Mouse (Mus musculus): ENCODE data around the gene Atf7ip2. TPM values are rescaled to one million over a fixed set of nuclear protein-coding genes. Genes with fewer than 3 reads are reported as not detected.
"Not testable (repeated sequence)": the region's sequence is repeated elsewhere in the genome, so short reads cannot be mapped to it uniquely, and the experiment has no call there.

Atf7ip2 gene
- polyA plus RNA-seq, 1 experiment from 2014 or later, result 0.78 TPM

- H3K9me3 ChIP-seq (replicated peaks), result peaks cover 6% of the 10 kb centered on the region
These were observed 34.8 kb downstream of the Atf7ip2 start for GRCm38 (mm10) chr16:10227361-10227760.

GRCm38 (mm10) chr16:10236601-10237000 lies 44.1 kb downstream of the Atf7ip2 start:
- no peaks in the 10 kb centered on the region for H3K9me3 ChIP-seq (replicated peaks)
- H3K27ac ChIP-seq (ENCODE audit: poor library complexity, severe bottlenecking), result no peak overlapping the region
- no peaks in the 10 kb centered on the region for H3K27me3 ChIP-seq (replicated peaks)
- ATAC-seq (ENCODE audit: insufficient number of reproducible peaks, low FRiP score), result no peak
- no peak overlapping the region for H3K4me3 ChIP-seq
- no peak overlapping the region for H3K4me2 ChIP-seq
- no peak overlapping the region for H3K9ac ChIP-seq
- no peaks in the 10 kb centered on the region for H3K4me1 ChIP-seq (replicated peaks)
- H3K36me3 ChIP-seq, result no peaks in the 10 kb centered on the region

More at GRCm38 (mm10) chr16:10227361-10227760, 34.8 kb downstream of the Atf7ip2 start:
- H3K4me1 ChIP-seq (replicated peaks), result no peaks in the 10 kb centered on the region
- H3K4me2 ChIP-seq, result no peak overlapping the region
- H3K36me3 ChIP-seq, result no peaks in the 10 kb centered on the region
- no peak overlapping the region for H3K27ac ChIP-seq (ENCODE audit: poor library complexity, severe bottlenecking)
- WGBS, result 53% methylated on average over 2 of the region's 2 CpGs
- no peak overlapping the region for H3K4me3 ChIP-seq
- no peak overlapping the region for H3K9ac ChIP-seq
- ATAC-seq (ENCODE audit: insufficient number of reproducible peaks, low FRiP score), result no peak
- no peaks in the 10 kb centered on the region for H3K27me3 ChIP-seq (replicated peaks)

- no peak overlapping the region for H3K4me3 ChIP-seq
- no peaks in the 10 kb centered on the region; the same call in 1 of the 2 replicates for H3K9me3 ChIP-seq (replicated peaks)
- no peaks in the 10 kb centered on the region for H3K36me3 ChIP-seq
- no peak for ATAC-seq (ENCODE audit: insufficient number of reproducible peaks, low FRiP score)
- 57% methylated on average over 1 of the region's 1 CpGs for WGBS
- H3K27ac ChIP-seq (ENCODE audit: poor library complexity, severe bottlenecking), result no peak overlapping the region
- no peak overlapping the region for H3K9ac ChIP-seq
- no peaks in the 10 kb centered on the region for H3K27me3 ChIP-seq (replicated peaks)
- no peaks in the 10 kb centered on the region for H3K4me1 ChIP-seq (replicated peaks)
- H3K4me2 ChIP-seq, result no peak overlapping the region
These were observed 61.5 kb downstream of the Atf7ip2 start for GRCm38 (mm10) chr16:10253993-10254392.

- Histone ChIP-seq H3K4me1 (replicated peaks) (no peaks in the 10 kb centered on the region), H3K4me2 (no peak overlapping the region), H3K9me3 (replicated peaks) (peaks cover 14% of the 10 kb centered on the region), H3K27ac (ENCODE audit: poor library complexity, severe bottlenecking) (no peak overlapping the region), H3K9ac (no peak overlapping the region), H3K4me3 (no peak overlapping the region), H3K36me3 (no peaks in the 10 kb centered on the region), H3K27me3 (replicated peaks) (no peaks in the 10 kb centered on the region)
- no peak for ATAC-seq (ENCODE audit: insufficient number of reproducible peaks, low FRiP score)
- 19% methylated on average over 3 of the region's 3 CpGs for WGBS
These were observed 79.7 kb downstream of the Atf7ip2 start for GRCm38 (mm10) chr16:10272256-10272655.

GRCm38 (mm10) chr16:10274465-10274864 lies 82.0 kb downstream of the Atf7ip2 start:
- H3K4me2 ChIP-seq, result no peak overlapping the region
- no peaks in the 10 kb centered on the region for H3K27me3 ChIP-seq (replicated peaks)
- 60% methylated on average over 4 of the region's 4 CpGs for WGBS
- no peaks in the 10 kb centered on the region for H3K36me3 ChIP-seq
- no peak overlapping the region for H3K4me3 ChIP-seq
- H3K4me1 ChIP-seq (replicated peaks), result no peaks in the 10 kb centered on the region
- H3K9ac ChIP-seq, result no peak overlapping the region
- H3K27ac ChIP-seq (ENCODE audit: poor library complexity, severe bottlenecking), result no peak overlapping the region
- no peak for ATAC-seq (ENCODE audit: insufficient number of reproducible peaks, low FRiP score)
- peaks cover 14% of the 10 kb centered on the region for H3K9me3 ChIP-seq (replicated peaks)

GRCm38 (mm10) chr16:10276778-10277177 lies 84.3 kb downstream of the Atf7ip2 start:
- WGBS, result 79% methylated on average over 5 of the region's 5 CpGs
- H3K27ac ChIP-seq (ENCODE audit: poor library complexity, severe bottlenecking); H3K4me3 ChIP-seq; H3K9ac ChIP-seq; H3K4me2 ChIP-seq; H3K36me3 ChIP-seq; ATAC-seq (ENCODE audit: insufficient number of reproducible peaks, low FRiP score); H3K27me3 ChIP-seq (replicated peaks); H3K4me1 ChIP-seq (replicated peaks): not testable (repeated sequence)
- peaks cover 14% of the 10 kb centered on the region for H3K9me3 ChIP-seq (replicated peaks)

GRCm38 (mm10) chr16:10280286-10280951 lies 87.9 kb downstream of the Atf7ip2 start:
- Histone ChIP-seq H3K27ac (ENCODE audit: poor library complexity, severe bottlenecking) (no peak overlapping the region), H3K27me3 (replicated peaks) (no peaks in the 10 kb centered on the region), H3K4me1 (replicated peaks) (no peaks in the 10 kb centered on the region), H3K4me2 (no peak overlapping the region), H3K9ac (no peak overlapping the region), H3K9me3 (replicated peaks) (no peaks in the 10 kb centered on the region), H3K4me3 (no peak overlapping the region), H3K36me3 (peaks cover 25% of the 10 kb centered on the region)
- ATAC-seq (ENCODE audit: insufficient number of reproducible peaks, low FRiP score), result no peak
- WGBS, result 44% methylated on average over 12 of the region's 12 CpGs

- Histone ChIP-seq H3K4me1 (replicated peaks) (peaks cover 6% of the 10 kb centered on the region; the same call in 1 of the 2 replicates), H3K9me3 (replicated peaks) (no peaks in the 10 kb centered on the region), H3K27me3 (replicated peaks) (no peaks in the 10 kb centered on the region), H3K27ac (ENCODE audit: poor library complexity, severe bottlenecking) (no peak overlapping the region), H3K9ac (no peak overlapping the region), H3K36me3 (peaks cover 25% of the 10 kb centered on the region), H3K4me2 (no peak overlapping the region), H3K4me3 (no peak overlapping the region)
- 80% methylated on average over 3 of the region's 3 CpGs for WGBS
- no peak for ATAC-seq (ENCODE audit: insufficient number of reproducible peaks, low FRiP score)
These were observed 89.4 kb downstream of the Atf7ip2 start for GRCm38 (mm10) chr16:10281890-10282289.

GRCm38 (mm10) chr16:10286513-10287268 lies 94.2 kb downstream of the Atf7ip2 start:
- H3K27me3 ChIP-seq (replicated peaks), result no peaks in the 10 kb centered on the region
- no peak overlapping the region for H3K9ac ChIP-seq
- peaks cover 7% of the 10 kb centered on the region; the same call in 1 of the 2 replicates for H3K4me1 ChIP-seq (replicated peaks)
- no peaks in the 10 kb centered on the region for H3K9me3 ChIP-seq (replicated peaks)
- no peak for ATAC-seq (ENCODE audit: insufficient number of reproducible peaks, low FRiP score)
- H3K4me2 ChIP-seq, result no peak overlapping the region
- peaks cover 34% of the 10 kb centered on the region for H3K36me3 ChIP-seq
- H3K27ac ChIP-seq (ENCODE audit: poor library complexity, severe bottlenecking), result no peak overlapping the region
- 74% methylated on average over 9 of the region's 9 CpGs for WGBS
- H3K4me3 ChIP-seq, result no peak overlapping the region

GRCm38 (mm10) chr16:10288115-10288514 lies 95.6 kb downstream of the Atf7ip2 start:
- H3K27ac ChIP-seq (ENCODE audit: poor library complexity, severe bottlenecking), result no peak overlapping the region
- no peak overlapping the region for H3K4me3 ChIP-seq
- H3K4me2 ChIP-seq, result no peak overlapping the region
- no peaks in the 10 kb centered on the region for H3K27me3 ChIP-seq (replicated peaks)
- H3K9me3 ChIP-seq (replicated peaks), result no peaks in the 10 kb centered on the region
- H3K9ac ChIP-seq, result no peak overlapping the region
- ATAC-seq (ENCODE audit: insufficient number of reproducible peaks, low FRiP score), result no peak
- peaks cover 33% of the 10 kb centered on the region for H3K36me3 ChIP-seq
- peaks cover 7% of the 10 kb centered on the region; the same call in 1 of the 2 replicates for H3K4me1 ChIP-seq (replicated peaks)
- 82% methylated on average over 6 of the region's 6 CpGs for WGBS

GRCm38 (mm10) chr16:10297696-10298644 lies 105.5 kb downstream of the Atf7ip2 start:
- no peak overlapping the region for H3K9ac ChIP-seq
- no peak for ATAC-seq (ENCODE audit: insufficient number of reproducible peaks, low FRiP score)
- H3K27ac ChIP-seq (ENCODE audit: poor library complexity, severe bottlenecking), result no peak overlapping the region
- H3K9me3 ChIP-seq (replicated peaks), result peaks cover 10% of the 10 kb centered on the region; the same call in 1 of the 2 replicates
- no peaks in the 10 kb centered on the region for H3K36me3 ChIP-seq
- 84% methylated on average over 10 of the region's 10 CpGs for WGBS
- no peak overlapping the region for H3K4me2 ChIP-seq
- H3K4me1 ChIP-seq (replicated peaks), result peaks cover 14% of the 10 kb centered on the region
- H3K27me3 ChIP-seq (replicated peaks), result no peaks in the 10 kb centered on the region
- H3K4me3 ChIP-seq, result no peak overlapping the region
